Mouse (Mus musculus): ENCODE measurements around the gene Anxa11. TPM values are rescaled to one million over a fixed set of nuclear protein-coding genes. Genes with fewer than 3 reads are reported as not detected.

Gene Anxa11
- polyA plus RNA-seq (2012; rRNA removed) = 339 and 371 TPM in 2 replicates

DNA sequence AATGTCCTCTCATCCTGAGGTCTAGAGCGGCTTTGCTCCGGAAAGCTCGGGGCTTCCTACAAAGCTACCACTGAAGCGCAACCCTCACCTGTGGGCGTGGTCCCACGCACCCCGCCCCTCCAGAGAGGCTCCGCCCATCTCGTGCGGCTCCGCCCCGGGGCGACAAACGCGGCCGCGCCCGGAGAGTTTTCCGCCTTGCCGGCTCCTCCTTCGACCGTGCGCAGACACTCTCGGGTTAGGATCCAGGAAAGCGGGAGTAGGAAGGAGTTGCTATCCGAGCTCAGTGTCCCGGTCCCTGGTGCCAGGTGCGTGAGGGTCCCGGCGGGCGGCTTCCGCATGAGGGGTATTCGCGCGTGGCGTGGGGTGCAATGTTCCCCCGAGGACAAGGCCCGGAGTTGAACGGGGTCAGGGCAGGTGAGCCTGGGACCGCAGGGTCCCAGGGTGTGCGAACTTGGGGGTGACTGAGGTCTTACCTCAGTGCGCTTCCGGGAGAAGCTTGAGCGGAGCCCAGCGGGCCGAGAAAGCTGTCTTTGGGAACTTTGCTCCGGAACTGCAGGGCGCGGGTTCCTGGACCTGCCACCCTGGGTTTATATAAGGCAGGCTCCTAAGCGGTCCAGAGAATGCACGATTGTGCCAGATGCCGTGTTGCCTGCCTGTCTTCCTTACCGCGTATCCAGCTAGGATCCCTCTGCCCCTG, at the start of gene Anxa11:
TSS of gene Anxa11 (plus strand) at position 166 of the 697 bp plus-strand sequence.

DNA sequence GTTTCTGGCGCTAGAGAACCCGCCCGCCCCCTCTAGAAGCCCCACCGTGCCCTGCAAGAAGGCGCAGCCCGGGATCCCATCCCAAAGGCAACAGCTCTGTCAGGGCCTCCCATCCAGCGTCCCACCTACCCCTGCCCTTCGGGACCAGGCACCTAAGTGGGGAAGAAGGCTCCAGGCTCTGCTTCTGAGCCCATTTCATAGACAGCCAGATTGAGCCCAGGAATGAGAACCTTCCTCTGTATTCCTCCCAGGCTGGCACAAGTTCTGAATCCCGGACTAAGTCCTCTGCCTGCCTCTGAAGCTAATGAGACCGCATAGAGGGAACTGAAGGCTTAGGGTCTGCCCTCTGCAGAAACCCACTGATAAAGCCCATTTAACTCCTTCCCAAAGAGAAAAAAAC, 61.0 kb downstream of the Anxa11 start, which contains the start of gene Plac9a:
TSS of gene Plac9a (minus strand) at position 101 of the 400 bp plus-strand sequence.

DNA sequence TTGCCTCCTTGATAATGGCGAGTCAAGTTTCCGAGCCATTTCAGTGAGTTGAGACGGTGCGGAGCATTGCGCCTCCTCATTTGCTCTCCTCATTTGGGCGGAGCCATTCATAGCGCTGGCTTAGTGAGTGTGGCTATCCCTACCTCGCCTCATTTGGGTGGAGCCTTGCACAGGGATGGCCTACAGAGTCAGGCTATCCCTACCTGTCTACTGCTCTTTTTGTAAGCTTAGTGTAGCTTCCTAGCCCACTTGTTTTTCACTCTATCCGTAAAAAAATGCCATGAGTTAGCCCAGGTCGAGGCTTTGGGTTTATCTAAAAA, 85.6 kb downstream of the Anxa11 start, which contains the start of gene Tmem254a:
TSS of gene Tmem254a (minus strand) at position 111 of the 320 bp plus-strand sequence.

Other genes with a start within 250 kb of the Anxa11 start
- 281 and 292 TPM in 2 replicates for gene Ppif, start 148.0 kb upstream of the Anxa11 start, polyA plus RNA-seq (2012; rRNA removed)
- gene Zcchc24, start 73.1 kb upstream of the Anxa11 start, polyA plus RNA-seq (2012; rRNA removed) = 25.6 and 26.5 TPM in 2 replicates
- gene Plac9a, start 60.9 kb downstream of the Anxa11 start, polyA plus RNA-seq (2012; rRNA removed) = 3.7 TPM in 2 replicates
- 33.8 and 40.2 TPM in 2 replicates for gene Tmem254a, start 85.5 kb downstream of the Anxa11 start, polyA plus RNA-seq (2012; rRNA removed)
- 0.88 and 1.0 TPM in 2 replicates for gene Cphx1, start 96.1 kb downstream of the Anxa11 start, polyA plus RNA-seq (2012; rRNA removed)
- gene Duxbl1, start 136.4 kb downstream of the Anxa11 start, polyA plus RNA-seq (2012; rRNA removed) = 0.42 TPM in 1 of 2 replicates, not detected in the other
- 262 and 350 TPM in 2 replicates for gene Gm9780, start 200.6 kb downstream of the Anxa11 start, polyA plus RNA-seq (2012; rRNA removed)
- 59.4 and 117 TPM in 2 replicates for gene Tmem254c, start 225.2 kb downstream of the Anxa11 start, polyA plus RNA-seq (2012; rRNA removed)
- not detected in 2 replicates for gene Cphx2, start 239.4 kb downstream of the Anxa11 start, polyA plus RNA-seq (2012; rRNA removed)
- gene Cphx3, start 240.1 kb downstream of the Anxa11 start, polyA plus RNA-seq (2012; rRNA removed) = not detected in 2 replicates

Data from colon, adult 2 months (tissue).